Mouse (Mus musculus): Measurements from ENCODE around the gene Btaf1.
"Not testable (repeated sequence)": the region's sequence is repeated elsewhere in the genome, so short reads cannot be mapped to it uniquely, and the experiment has no call there.

Btaf1 gene

GRCm38 (mm10) chr19:36922936-36923335 is 2.9 kb upstream of the Btaf1 start:
- no peak for DNase-seq

DNA sequence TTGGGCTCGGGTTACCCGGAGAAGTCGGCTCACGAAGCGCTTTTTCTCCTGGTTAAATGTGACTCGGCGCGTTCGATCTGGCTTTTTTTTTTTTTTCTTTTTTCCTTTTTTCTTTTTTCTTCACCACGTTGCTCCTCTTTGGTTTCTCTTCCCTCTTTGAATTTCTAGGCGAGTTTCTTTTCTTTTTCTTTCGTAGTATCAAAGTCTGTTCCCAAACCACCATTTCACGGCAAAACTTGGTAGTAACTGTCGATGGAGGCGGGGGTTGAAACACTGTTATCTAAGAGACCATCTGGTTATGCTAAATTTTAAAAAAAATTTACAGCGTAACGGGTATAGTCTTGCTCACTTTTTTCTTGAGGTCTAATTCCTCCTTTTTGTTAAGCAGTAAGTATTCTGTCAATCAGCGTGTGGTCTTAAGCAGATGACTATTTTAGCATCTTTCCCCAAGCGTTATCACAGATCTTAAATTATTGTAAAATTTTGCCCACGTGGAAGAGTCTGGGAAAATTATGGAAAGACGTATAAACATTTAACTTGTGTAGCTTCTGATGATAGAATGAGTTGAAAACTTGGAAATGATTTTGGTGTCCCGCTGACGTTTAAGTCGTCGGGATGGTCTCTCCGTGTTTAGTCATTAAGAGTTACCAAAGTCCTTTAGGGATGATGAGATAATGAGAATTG is 816 bp downstream of the Btaf1 start:
- DNase-seq = no peak

DNA sequence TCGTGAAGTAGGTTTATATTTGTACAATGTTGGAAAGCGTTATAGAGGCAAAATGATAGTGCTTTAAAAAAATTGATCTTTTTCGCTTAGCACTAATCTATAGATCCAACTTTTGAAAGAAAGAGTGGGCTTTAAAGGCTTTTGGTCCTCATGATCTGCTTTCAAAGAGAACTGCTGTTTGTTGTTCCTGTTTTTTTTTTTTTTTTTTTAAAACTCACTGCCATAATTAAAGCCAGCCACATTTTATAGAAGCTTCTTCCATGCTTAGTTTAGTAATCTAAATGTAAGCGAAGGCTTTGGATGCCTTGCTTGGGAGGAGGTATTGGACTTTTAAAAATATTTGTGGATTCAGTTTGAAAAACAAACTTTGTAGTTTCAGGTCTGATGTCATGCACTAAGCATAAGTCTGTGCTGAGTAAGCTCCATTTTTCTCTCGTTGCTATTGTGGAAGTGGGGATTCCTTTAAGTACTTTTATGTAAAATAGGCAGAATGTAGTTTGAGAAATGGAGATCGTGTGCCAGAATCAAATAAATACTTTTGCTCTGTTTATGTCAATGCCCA is 2.0 kb downstream of the Btaf1 start:
- no peak for DNase-seq

GRCm38 (mm10) chr19:36929816-36930215 is 3.9 kb downstream of the Btaf1 start:
- DNase-seq = no peak

DNA sequence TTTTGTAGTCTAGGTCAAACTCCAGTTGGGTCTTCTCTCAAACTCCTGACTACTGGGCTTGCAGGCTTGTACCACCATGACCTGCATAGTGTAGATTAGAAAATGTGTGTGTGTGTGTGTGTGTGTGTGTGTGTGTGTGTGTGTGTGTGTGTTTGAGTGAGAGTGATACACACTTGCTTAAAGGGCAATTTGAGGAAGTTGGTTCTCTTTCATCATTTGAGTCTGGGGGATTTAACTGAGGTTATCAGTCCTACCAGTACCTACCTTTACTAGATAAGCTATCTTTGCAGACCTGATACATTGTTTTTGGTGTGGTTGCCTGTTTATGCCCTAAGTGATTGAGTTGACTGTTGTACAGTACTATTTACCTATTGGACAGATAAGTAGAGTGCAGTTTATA is 6.2 kb downstream of the Btaf1 start:
- no peak for DNase-seq

- DNase-seq = no peak
Observed at GRCm38 (mm10) chr19:36932613-36933012, 6.7 kb downstream of the Btaf1 start.

DNA sequence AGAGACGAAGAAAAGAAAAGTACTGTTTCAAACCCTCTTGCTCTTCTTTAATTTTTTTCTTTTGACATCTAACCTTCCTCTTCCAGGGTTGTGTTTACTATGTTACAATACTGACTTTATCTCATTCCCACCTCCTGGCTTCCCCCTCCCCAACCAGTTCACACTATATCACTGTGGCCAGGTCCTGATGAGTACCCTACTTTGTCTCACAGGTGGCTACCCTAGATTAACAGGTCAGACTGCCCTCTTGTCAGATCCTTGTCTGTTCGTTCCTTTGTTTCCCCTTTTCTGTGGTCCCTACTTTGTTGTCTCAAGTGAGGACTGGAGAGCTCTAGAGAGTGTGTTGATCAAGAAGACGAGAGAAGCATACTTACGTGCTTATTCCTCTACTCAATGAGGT is 10.4 kb downstream of the Btaf1 start:
- no peak for DNase-seq

DNA sequence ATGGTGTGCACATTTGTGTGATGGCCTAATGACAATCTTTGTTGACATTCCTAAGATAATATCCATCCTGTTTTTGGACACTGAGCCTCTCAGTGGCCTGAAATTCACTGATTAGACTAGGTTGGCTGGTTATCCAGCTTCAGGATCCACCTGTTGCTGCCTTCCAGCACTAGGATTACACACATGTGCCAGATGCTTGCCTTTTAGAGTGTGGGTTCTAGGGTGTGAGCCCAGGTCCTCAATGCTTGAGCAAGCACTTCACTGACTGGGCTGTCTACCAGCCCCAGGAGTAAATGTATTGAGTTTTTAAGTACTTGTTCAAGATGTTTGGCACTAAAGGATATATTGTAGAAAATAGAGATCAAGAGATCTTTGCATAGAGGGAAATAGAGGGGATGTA is 12.1 kb downstream of the Btaf1 start:
- no peak for DNase-seq

DNA sequence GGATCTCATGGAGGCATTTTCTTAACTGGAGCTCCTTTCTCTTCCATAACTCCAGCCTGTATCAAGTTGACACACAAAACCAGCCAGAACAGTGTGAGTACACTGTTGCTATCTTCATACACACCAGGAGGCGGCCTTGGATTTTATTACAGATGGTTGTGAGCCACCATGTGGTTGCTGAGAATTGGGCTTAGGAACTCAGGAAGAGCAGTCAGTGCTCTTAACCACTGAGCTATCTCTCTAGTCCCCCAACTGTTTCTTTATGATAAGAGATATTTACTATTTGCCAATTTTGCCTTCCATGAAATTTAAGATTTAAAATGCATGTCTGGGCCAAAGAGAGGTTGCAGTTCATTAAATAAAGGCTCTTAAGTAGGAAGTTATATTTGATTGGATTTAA is 14.2 kb downstream of the Btaf1 start:
- DNase-seq = no peak

DNA sequence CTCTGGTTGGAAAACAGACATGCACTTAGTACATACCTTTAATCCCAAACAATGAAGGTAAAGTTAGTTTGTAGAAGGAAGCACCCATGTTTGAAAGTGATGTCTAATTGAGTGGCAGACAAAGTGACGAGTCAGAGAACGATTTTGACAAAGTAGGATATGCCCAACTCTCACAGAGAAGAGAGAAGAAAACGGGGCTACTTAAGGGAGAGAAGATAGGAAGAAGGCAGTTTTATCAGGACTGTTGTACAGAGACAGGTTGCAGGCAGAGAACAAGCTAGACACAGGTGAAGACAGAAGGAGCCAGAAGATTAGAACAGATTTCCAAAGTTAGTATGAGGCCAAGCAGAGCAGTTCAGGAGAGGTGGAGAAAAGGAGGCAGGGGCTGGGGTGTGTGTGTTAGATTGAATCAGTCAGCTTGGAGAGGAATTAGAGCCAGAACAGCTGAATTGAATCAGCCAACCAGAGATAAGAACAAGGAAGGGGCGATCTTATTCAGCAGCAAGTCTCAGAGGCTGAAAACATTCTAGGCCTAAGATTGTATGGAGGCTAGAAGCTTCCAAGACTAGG is 27.8 kb downstream of the Btaf1 start:
- no peak for DNase-seq

DNA sequence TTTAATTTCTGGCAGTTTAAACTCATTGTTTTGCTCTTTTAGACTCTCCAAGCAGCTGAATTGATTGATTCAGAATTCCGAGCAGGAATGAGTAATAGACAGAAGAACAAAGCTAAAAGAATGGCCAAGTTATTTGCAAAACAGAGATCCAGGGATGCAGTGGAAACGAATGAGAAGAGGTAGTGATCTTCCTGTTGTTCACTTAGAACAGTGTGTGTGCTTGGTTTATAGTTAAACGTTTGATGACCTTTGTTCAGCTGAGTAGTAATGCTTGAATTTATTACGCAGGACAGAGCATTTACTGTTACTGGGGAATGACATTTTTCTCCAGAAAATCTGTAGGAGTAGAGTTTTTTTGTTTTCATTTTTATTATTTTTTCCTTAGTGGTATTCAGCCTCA is 32.5 kb downstream of the Btaf1 start:
- no peak for DNase-seq

DNA sequence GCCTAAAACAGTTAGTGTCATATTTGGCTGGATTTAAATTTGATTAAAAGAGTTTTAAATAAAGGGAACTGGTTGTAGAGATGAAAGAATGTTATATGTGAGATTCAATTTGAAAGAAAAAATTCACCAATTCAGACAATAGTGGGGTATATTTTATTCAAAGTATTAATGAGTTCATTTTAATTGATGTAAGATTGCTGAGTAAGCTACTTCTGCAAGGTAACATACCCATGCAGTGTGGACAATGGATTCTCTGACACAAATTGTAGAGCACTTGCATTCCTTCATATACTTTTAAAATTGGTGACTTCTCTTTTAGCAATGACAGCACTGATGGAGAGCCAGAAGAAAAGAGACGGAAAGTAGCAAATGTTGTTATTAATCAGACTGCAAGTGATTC is 35.4 kb downstream of the Btaf1 start:
- DNase-seq = no peak

DNA sequence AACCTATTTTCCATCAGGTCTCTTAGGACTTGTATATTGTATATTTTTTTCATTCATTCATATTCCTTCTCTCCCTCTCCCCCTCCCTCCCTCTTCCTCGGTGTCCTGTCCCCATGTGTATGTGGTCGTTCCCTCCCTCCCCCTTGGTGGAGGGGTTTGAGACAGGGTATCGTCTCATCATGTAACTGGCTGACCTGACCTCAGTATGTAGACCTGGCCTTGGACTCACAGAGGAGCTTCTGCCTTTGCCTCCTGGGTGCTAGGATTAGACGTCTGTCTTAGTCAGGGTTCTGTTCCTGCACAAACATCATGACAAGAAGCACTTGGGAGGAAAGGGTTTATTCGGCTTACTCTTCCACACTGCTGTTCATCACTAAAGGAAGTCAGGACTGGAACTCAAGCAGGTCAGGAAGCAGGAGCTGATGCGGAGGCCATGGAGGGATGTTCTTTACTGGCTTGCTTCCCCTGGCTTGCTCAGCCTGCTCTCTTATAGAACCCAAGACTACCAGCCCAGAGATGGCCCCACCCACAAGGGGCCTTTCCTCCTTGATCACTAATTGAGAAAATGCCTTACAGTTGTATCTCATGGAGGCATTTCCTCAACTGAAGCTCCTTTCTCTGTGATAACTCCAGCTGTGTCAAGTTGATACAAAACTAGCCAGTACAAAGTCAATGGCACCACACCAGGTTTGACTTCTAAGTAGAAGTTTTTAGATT is 36.8 kb downstream of the Btaf1 start:
- DNase-seq = not testable (repeated sequence)

- no peak for DNase-seq
Observed at GRCm38 (mm10) chr19:37004557-37004956, 78.7 kb downstream of the Btaf1 start.

GRCm38 (mm10) chr19:37009878-37010281 is 84.0 kb downstream of the Btaf1 start:
- DNase-seq = no peak

GRCm38 (mm10) chr19:37013461-37013860 is 87.6 kb downstream of the Btaf1 start:
- DNase-seq = no peak

DNA sequence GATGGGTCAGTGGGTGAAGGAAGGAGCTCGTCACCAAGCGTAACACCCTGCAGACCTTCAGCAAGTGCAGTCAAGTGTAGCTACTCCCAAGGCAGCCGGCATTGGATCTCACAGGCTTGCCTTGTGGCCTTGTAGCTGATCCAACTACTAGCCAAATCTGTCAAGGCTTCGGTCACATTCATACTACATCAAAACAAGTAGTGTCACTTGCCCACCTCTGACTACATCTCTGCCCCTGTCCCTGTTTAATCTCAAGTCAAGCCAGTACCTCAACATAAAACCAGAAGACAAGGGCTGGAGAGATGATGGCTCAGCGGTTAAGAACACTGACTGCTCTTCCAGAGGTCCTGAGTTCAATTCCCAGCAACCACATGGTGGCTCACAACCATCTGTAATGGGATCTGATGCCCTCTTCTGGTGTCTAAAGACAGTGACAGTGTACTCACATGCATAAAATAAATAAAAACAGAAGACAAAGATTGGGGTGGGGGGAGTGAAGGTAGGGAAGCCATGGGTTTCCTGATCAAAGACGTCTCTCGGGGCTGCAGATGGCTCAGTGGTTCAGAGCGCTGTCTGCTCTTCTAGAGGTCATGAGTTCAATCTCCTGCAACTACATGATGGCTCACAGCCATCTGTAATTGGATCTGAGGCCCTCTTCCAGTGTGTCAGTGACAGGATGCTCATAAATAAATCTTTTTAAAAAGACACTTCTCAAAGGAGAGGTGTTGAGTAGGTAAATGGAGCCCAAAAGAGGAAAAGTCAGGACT is 88.5 kb downstream of the Btaf1 start:
- no peak for DNase-seq

- DNase-seq = no peak
Observed at GRCm38 (mm10) chr19:37016890-37017289, 91.0 kb downstream of the Btaf1 start.

DNA sequence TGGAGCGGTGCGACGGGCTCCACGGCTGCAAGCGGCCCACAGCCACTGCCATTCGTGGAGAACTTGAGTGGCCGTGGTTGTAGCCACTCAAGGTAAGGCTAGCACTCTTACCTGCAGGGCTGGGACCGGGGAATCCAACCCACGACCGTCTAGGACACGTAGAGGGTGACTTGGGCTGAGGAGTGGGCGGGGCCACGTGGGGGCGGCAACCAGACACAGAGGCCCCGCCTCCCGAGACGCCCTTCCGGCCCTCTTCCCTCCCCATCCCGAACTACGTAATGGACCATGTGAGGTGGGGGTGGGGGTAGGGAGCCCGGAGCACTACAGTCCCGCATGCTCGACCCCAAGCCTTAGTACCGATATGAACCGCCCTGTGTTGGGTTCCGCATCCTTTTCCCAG is 92.5 kb downstream of the Btaf1 start:
- peak; percentile 28 for DNase-seq

DNA sequence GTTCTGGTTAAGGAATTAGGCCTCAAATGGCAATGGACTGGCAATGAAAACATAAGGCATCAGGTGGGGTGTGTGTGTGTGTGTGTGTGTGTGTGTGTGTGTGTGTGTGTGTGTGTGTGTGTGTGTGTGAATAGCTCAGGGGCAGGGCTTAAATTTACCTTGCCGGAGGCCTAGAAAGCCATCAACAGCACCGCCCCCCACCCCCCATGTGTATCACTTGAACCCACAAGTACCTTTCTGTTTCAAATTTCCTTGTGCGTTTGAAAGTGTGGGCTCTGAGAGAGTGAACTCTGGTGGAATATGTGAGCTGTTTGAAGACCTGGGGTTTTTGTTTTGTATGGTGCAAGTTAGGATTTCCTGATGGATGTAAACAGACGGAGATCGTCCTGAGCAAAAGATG is 93.1 kb downstream of the Btaf1 start:
- DNase-seq = no peak

- DNase-seq = no peak
Observed at GRCm38 (mm10) chr19:37020531-37020930, 94.7 kb downstream of the Btaf1 start.

DNA sequence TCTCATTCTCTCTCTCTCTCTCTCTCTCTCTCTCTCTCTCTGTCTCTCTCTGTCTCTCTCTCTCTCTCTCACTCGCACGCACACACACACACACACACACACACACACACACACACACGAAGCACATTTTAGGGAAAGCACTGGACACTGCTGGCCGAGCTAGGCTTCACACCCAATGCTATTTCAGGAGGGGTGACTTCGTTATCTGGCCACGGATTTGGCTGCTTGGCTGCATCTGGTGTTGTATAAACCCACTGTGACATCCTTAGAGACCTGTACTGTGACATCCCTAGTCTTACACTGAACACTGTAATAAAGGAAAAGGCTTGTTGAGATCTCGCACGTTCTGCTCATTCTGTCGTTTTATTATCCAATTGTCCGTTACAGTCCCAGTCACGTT is 95.1 kb downstream of the Btaf1 start:
- DNase-seq = no peak

DNA sequence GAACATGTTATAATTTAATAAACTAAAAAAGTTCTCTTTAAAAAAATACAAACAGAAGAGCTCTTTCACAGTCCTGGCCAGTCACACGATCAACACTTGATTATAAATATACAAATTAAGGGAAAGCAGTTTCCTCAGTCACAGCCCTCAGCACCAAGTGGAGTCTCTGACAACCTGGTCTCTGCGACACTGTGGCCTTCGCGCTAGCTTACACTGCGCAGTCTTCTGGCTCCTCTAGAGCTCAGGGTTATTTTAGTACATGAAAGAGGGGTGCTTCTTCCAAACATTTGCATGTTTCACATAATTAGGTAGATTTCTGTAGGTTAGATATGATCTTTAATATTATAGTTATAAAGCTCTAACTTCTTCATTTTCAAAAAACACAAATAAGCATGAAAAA is 96.3 kb downstream of the Btaf1 start:
- no peak for DNase-seq
